Mouse (Mus musculus): ENCODE results near the gene Hyou1.

DNA sequence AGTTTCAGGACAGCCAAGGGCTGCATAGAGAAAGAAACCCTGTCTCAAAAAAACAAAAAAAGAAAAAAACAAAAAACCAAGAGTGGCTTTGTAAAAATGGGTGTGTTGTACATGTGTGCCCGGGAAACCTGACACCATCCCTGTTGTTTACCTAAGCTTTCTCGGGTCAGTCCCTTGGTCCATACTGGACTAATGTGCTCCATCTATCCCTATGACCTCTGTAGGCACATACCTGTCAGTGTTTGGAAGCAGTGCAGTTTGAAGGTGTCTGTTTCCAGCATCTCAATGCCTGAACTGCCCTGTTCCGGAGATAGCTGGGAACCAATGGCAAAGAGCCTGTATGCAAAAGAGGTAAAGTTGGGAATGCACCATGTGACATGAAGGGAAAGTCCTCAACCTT is 25.7 kb downstream of the Hyou1 start:
- TF ChIP-seq CTCF (IDR thresholded peaks at IDR 0.05; ENCODE audit: insufficient read depth, low read length): no peak
- TF ChIP-seq POLR2A (IDR thresholded peaks at IDR 0.05; ENCODE audit: borderline replicate concordance, extremely low read depth, low read depth, low read length): no peak

All from lung, adult 2 months (tissue).